Mouse (Mus musculus) embryonic facial prominence, embryonic 15.5 days (tissue): ENCODE results near the gene Myo1d. TPM values are rescaled to one million over a fixed set of nuclear protein-coding genes. Genes with fewer than 3 reads are reported as not detected.

Experiments used
- ATAC-seq: fragments of 200-750 bp; cut with Nextera tagmentation; 2 replicates; pipeline ENCODE4 v1.8.0; 2017; ENCODE audit warnings: low read depth, moderate TSS enrichment; ENCODE audit not compliant: insufficient number of reproducible peaks, low FRiP score, low TSS enrichment
- H3K27ac ChIP-seq: fragments of 300-500 bp; sonication (generic); replicated peaks from 2 replicates; pipeline ENCODE4 v1.5.1; 2015; ENCODE audit warnings: mild to moderate bottlenecking, inconsistent platforms
- H3K27me3 ChIP-seq: fragments of 300-500 bp; sonication (generic); 2 replicates; pipeline ENCODE4 v1.6.1; 2015; ENCODE audit warnings: inconsistent platforms
- H3K36me3 ChIP-seq: fragments of 300-500 bp; sonication (generic); 2 replicates; pipeline ENCODE4 v1.6.1; 2015; ENCODE audit warnings: mild to moderate bottlenecking, inconsistent platforms
- H3K4me1 ChIP-seq: fragments of 300-500 bp; sonication (generic); 2 replicates; pipeline ENCODE4 v1.6.1; 2015; ENCODE audit warnings: inconsistent platforms
- H3K4me2 ChIP-seq: fragments of 300-500 bp; sonication (generic); replicated peaks from 2 replicates; pipeline ENCODE4 v1.6.1; 2015; ENCODE audit warnings: mild to moderate bottlenecking, inconsistent platforms
- H3K4me3 ChIP-seq: fragments of 300-500 bp; sonication (generic); replicated peaks from 2 replicates; pipeline ENCODE4 v1.5.1; 2015; ENCODE audit warnings: mild to moderate bottlenecking, inconsistent platforms
- H3K9ac ChIP-seq: fragments of 300-500 bp; sonication (generic); 2 replicates; pipeline ENCODE4 v1.6.1; 2015; ENCODE audit warnings: inconsistent platforms
- H3K9me3 ChIP-seq: fragments of 300-500 bp; sonication (generic); replicated peaks from 2 replicates; pipeline ENCODE4 v1.6.1; 2016; ENCODE audit warnings: inconsistent platforms
- WGBS: fragments of 180-500 bp; shearing (Covaris S2); methylation state at CpG from one replicate; pipeline ENCODE4 v1.1.7; 2015; 5-methylcytosine and 5-hydroxymethylcytosine counted together
- polyA plus RNA-seq: library from polyadenylated mRNA; unstranded; fragments of >200 nt; fragmentation: Nextera tagmentation; extraction: Ambion mirVana; gene quantifications from 2 replicates; pipeline ENCODE4 v1.2.1, GENCODE M21; 2015

Gene Myo1d
- polyA plus RNA-seq, 1 experiment from 2014 or later = 12.0 TPM

- peak overlapping the region; percentile 60 for H3K9ac ChIP-seq
- peak overlapping the region; percentile 91 for H3K4me2 ChIP-seq
- no peaks in the 10 kb centered on the region for H3K27me3 ChIP-seq
- H3K4me3 ChIP-seq = peak overlapping the region; percentile 76
- no peaks in the 10 kb centered on the region for H3K36me3 ChIP-seq
- WGBS = 2% methylated on average over 18 of the region's 18 CpGs
- peak overlapping the region; percentile 79; the same call in 1 of the 2 replicates for H3K27ac ChIP-seq
- peaks cover 8% of the 10 kb centered on the region for H3K4me1 ChIP-seq
- H3K9me3 ChIP-seq = no peaks in the 10 kb centered on the region
- no peak for ATAC-seq
These were observed 804 bp downstream of the Myo1d start for GRCm38 (mm10) chr11:80778916-80779526.

- Histone ChIP-seq H3K36me3 (no peaks in the 10 kb centered on the region), H3K4me2 (no peak overlapping the region), H3K9ac (no peak overlapping the region), H3K4me3 (no peak overlapping the region), H3K27ac (no peak overlapping the region), H3K9me3 (no peaks in the 10 kb centered on the region), H3K27me3 (no peaks in the 10 kb centered on the region), H3K4me1 (peaks cover 8% of the 10 kb centered on the region)
- no peak for ATAC-seq
- 60% methylated on average over 6 of the region's 6 CpGs for WGBS
These were observed 1.7 kb downstream of the Myo1d start for GRCm38 (mm10) chr11:80778157-80778556.

DNA sequence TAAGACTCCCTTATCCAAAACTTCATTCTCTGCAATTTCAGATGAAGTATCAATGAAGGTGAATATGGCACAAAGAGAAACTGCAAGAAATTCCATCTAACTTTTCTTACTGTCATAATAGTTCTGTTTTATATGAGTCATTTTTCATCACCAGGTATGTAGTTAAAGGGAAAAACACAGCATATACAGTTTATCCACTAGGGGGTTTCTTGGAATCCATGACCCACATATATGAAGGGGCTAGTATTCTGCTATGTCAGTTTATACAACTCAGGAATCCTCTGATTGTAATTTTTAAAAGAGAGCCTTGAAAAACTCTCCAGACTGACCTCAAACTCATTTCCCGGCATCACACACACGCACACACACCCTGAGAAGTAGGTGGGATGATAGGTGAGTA lies 2.1 kb downstream of the Myo1d start:
- no peaks in the 10 kb centered on the region for H3K9me3 ChIP-seq
- no peak for ATAC-seq
- no peaks in the 10 kb centered on the region for H3K36me3 ChIP-seq
- no peak overlapping the region for H3K9ac ChIP-seq
- H3K4me1 ChIP-seq = peaks cover 8% of the 10 kb centered on the region
- H3K27me3 ChIP-seq = no peaks in the 10 kb centered on the region
- WGBS = 81% methylated on average over 2 of the region's 2 CpGs
- no peak overlapping the region for H3K4me2 ChIP-seq
- H3K27ac ChIP-seq = no peak overlapping the region
- H3K4me3 ChIP-seq = no peak overlapping the region

DNA sequence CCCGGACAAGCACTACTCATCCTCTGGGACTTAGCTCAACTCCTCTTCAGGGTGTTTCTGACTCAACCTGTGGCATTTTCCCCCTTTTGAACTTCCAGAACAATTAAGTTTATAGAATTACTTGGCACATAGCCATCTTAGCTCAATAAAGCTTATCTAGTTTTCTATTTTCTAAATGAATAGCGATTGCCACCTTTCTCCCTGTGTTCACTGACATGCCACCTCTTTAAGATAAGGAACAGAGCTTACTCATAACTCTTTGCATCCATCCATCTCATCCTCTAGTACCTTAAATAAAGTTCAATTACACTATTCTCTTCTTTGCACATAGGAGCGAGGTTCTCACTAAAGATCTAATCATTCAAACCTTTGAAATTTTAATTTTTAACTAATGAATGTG lies 4.3 kb downstream of the Myo1d start:
- Histone ChIP-seq H3K36me3 (no peaks in the 10 kb centered on the region), H3K4me3 (no peak overlapping the region), H3K27ac (no peak overlapping the region), H3K9me3 (no peaks in the 10 kb centered on the region), H3K4me1 (peaks cover 8% of the 10 kb centered on the region), H3K9ac (no peak overlapping the region), H3K27me3 (no peaks in the 10 kb centered on the region), H3K4me2 (no peak overlapping the region)
- 77% methylated on average over 3 of the region's 3 CpGs for WGBS
- no peak for ATAC-seq

DNA sequence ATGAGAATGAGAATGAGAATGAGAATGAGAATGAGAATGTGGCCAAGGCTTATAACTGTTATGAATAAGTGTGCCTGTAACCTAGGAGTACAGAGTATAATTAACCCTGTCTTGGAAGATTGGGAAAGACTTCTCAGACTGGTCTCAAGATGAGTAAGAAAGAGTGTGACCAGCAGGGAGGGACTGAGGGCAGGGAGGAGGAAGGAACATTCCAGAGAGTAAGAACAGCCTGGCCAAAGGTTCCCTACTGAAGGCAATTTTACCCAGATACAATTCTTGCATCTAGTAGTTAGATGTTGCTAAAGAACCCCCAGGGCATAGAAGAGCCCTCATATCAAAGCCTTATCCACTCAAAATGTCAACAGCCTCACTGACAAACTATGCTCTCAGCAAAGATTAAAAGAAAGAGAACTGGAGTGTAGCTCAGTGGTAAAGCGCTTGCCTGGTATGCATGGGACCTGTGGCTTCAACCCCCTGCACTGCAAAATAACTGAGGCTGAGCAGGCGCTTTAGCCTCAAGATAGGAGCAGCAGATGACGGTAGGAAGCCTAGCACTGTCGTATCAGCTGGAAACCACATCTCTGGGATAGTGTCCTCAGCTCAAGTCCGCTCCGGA lies 7.1 kb downstream of the Myo1d start:
- Histone ChIP-seq H3K9ac (no peak overlapping the region), H3K4me2 (no peak overlapping the region), H3K4me1 (no peaks in the 10 kb centered on the region), H3K27me3 (no peaks in the 10 kb centered on the region), H3K9me3 (no peaks in the 10 kb centered on the region), H3K4me3 (no peak overlapping the region), H3K36me3 (no peaks in the 10 kb centered on the region), H3K27ac (no peak overlapping the region)
- ATAC-seq = no peak
- WGBS = 64% methylated on average over 6 of the region's 6 CpGs

- 74% methylated on average over 5 of the region's 5 CpGs for WGBS
- Histone ChIP-seq H3K9me3 (no peaks in the 10 kb centered on the region), H3K36me3 (no peaks in the 10 kb centered on the region), H3K27me3 (no peaks in the 10 kb centered on the region), H3K4me3 (no peak overlapping the region), H3K4me2 (no peak overlapping the region), H3K27ac (no peak overlapping the region), H3K4me1 (peaks cover 1% of the 10 kb centered on the region; the same call in 1 of the 2 replicates), H3K9ac (no peak overlapping the region)
- no peak for ATAC-seq
These were observed 8.1 kb downstream of the Myo1d start for GRCm38 (mm10) chr11:80771596-80772250.

- no peak for ATAC-seq
- Histone ChIP-seq H3K4me1 (peaks cover 4% of the 10 kb centered on the region; the same call in 1 of the 2 replicates), H3K27me3 (no peaks in the 10 kb centered on the region), H3K36me3 (no peaks in the 10 kb centered on the region), H3K4me3 (no peak overlapping the region), H3K27ac (no peak overlapping the region), H3K4me2 (no peak overlapping the region), H3K9ac (no peak overlapping the region), H3K9me3 (no peaks in the 10 kb centered on the region)
- 75% methylated on average over 3 of the region's 3 CpGs for WGBS
These were observed 8.6 kb downstream of the Myo1d start for GRCm38 (mm10) chr11:80771186-80771585.

- H3K9ac ChIP-seq = no peak overlapping the region
- no peaks in the 10 kb centered on the region for H3K27me3 ChIP-seq
- H3K4me2 ChIP-seq = no peak overlapping the region
- H3K27ac ChIP-seq = no peak overlapping the region
- 69% methylated on average over 3 of the region's 3 CpGs for WGBS
- H3K9me3 ChIP-seq = no peaks in the 10 kb centered on the region
- no peak for ATAC-seq
- H3K4me1 ChIP-seq = peaks cover 4% of the 10 kb centered on the region; the same call in 1 of the 2 replicates
- H3K4me3 ChIP-seq = no peak overlapping the region
- no peaks in the 10 kb centered on the region for H3K36me3 ChIP-seq
These were observed 12.6 kb downstream of the Myo1d start for GRCm38 (mm10) chr11:80767320-80767617.

DNA sequence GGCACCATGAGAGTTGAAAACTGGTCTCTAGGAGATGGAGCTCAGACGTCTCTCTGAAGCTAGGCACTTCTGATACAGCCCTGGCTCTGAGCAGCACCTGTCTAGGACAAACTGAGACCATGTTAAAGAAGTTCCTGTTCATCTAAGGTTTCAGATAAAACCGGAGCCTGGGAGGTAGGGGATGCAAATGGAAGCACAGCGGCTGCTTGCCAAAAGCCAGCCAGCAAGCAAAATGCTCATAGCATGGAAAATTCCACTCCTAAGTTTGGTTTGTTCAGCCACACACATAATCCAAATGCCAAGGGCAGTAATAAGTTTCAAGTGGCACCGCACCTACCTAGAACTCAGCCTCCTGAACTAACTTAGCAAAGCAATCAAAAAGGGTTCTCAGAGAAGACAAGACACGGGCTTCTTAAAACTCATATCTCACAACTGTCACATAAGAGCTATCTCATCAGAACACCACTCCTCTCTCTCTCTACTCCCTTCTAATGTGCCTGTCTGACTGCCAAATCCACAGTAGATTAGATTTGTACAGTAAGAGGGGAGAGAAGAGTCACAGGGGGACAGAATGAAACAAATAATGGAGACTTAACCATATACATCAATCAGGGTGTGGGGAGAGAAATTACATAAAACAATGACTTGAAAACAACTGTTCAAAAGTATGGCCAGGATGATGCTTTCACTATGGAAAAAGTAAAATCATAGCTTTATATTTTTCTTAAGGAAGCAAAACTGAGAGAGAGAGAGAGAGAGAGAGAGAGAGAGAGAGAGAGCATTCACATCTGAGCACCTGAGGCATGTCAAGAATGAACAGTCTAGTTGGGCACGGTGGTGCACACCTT lies 13.1 kb downstream of the Myo1d start:
- no peak for ATAC-seq
- Histone ChIP-seq H3K36me3 (no peaks in the 10 kb centered on the region), H3K27ac (no peak overlapping the region), H3K4me2 (no peak overlapping the region), H3K9ac (no peak overlapping the region), H3K4me3 (no peak overlapping the region), H3K4me1 (peaks cover 4% of the 10 kb centered on the region; the same call in 1 of the 2 replicates), H3K27me3 (no peaks in the 10 kb centered on the region), H3K9me3 (no peaks in the 10 kb centered on the region)
- WGBS = 60% methylated on average over 6 of the region's 6 CpGs

DNA sequence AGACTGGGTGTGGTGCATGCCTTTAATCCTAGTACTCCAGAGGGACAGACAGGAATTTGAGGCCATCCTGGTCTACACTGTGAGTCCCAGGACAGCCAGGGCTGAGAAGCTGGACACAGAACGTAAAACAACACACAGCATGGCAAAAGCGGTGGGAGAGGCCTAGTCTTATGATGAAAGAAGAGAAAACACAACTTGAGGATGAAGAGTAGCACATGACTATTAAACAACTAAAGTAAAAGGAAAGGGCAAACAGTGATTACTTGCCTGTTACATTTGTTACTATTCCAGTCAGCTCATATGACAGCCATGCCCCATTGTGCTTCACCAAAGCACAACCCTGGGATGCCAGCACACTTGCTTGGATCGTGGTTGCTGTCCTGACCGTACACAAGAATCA lies 13.8 kb downstream of the Myo1d start:
- H3K36me3 ChIP-seq = no peaks in the 10 kb centered on the region
- H3K27me3 ChIP-seq = no peaks in the 10 kb centered on the region
- ATAC-seq = no peak
- WGBS = 80% methylated on average over 4 of the region's 4 CpGs
- no peak overlapping the region for H3K9ac ChIP-seq
- no peaks in the 10 kb centered on the region for H3K9me3 ChIP-seq
- H3K4me1 ChIP-seq = peaks cover 4% of the 10 kb centered on the region; the same call in 1 of the 2 replicates
- H3K27ac ChIP-seq = no peak overlapping the region
- H3K4me3 ChIP-seq = no peak overlapping the region
- no peak overlapping the region for H3K4me2 ChIP-seq

DNA sequence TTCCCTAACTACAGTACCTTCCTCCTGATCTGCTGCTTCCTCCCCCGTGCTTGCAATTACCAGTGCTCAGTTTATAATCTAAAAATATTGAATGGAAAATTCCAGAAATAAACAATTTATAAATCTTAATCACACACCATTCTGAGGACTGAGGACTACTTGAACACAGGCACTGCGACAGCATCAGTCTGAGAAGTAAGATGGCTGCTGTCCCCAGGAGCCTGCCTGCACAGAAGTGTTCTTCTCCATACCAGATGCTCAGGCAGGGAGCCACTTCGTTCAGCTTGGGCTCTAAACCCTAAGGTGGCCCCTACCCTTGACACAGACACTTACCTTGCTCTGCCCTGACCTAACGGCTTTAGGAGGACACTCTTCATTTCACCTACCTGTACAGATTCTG lies 17.8 kb downstream of the Myo1d start:
- no peak overlapping the region for H3K4me3 ChIP-seq
- H3K4me2 ChIP-seq = no peak overlapping the region
- WGBS = 73% methylated on average over 4 of the region's 4 CpGs
- no peaks in the 10 kb centered on the region for H3K27me3 ChIP-seq
- peaks cover 4% of the 10 kb centered on the region; the same call in 1 of the 2 replicates for H3K4me1 ChIP-seq
- H3K9me3 ChIP-seq = no peaks in the 10 kb centered on the region
- H3K27ac ChIP-seq = no peak overlapping the region
- no peak for ATAC-seq
- H3K9ac ChIP-seq = no peak overlapping the region
- H3K36me3 ChIP-seq = no peaks in the 10 kb centered on the region
